Mouse (Mus musculus) liver, embryonic 15.5 days (tissue): ENCODE results near the gene Gpank1. TPM values are rescaled to one million over a fixed set of nuclear protein-coding genes. Genes with fewer than 3 reads are reported as not detected.

ENCODE experiments used
- ATAC-seq: fragments of 200-750 bp; cut with Nextera tagmentation; 2 replicates; pipeline ENCODE4 v1.8.0; 2017; ENCODE audit warnings: moderate number of reproducible peaks, mild to moderate bottlenecking, moderate library complexity; ENCODE audit not compliant: insufficient read depth
- H3K27ac ChIP-seq: fragments of 300-500 bp; sonication (generic); replicated peaks from 2 replicates; pipeline ENCODE4 v1.5.1; 2015; ENCODE audit warnings: mild to moderate bottlenecking, inconsistent platforms
- H3K27me3 ChIP-seq: fragments of 300-500 bp; sonication (generic); 2 replicates; pipeline ENCODE4 v1.6.1; 2015; ENCODE audit warnings: mild to moderate bottlenecking, inconsistent platforms
- H3K36me3 ChIP-seq: fragments of 300-500 bp; sonication (generic); replicated peaks from 2 replicates; pipeline ENCODE4 v1.6.1; 2015; ENCODE audit warnings: moderate library complexity, mild to moderate bottlenecking, inconsistent platforms
- H3K4me1 ChIP-seq: fragments of 300-500 bp; sonication (generic); replicated peaks from 2 replicates; pipeline ENCODE4 v1.6.1; 2015; ENCODE audit warnings: inconsistent platforms
- H3K4me2 ChIP-seq: fragments of 300-500 bp; sonication (generic); 2 replicates; pipeline ENCODE4 v1.6.1; 2015; ENCODE audit warnings: moderate library complexity, mild to moderate bottlenecking, inconsistent platforms
- H3K4me3 ChIP-seq: fragments of 300-500 bp; sonication (generic); replicated peaks from 2 replicates; pipeline ENCODE4 v1.5.1; 2015; ENCODE audit warnings: mild to moderate bottlenecking, inconsistent platforms
- H3K9ac ChIP-seq: fragments of 300-500 bp; sonication (generic); 2 replicates; pipeline ENCODE4 v1.6.1; 2015; ENCODE audit warnings: moderate library complexity, mild to moderate bottlenecking, inconsistent platforms
- H3K9me3 ChIP-seq: fragments of 300-500 bp; sonication (generic); replicated peaks from 2 replicates; pipeline ENCODE4 v1.6.1; 2016; ENCODE audit warnings: inconsistent platforms
- WGBS: fragments of 180-500 bp; shearing (Covaris S2); methylation state at CpG from one replicate; pipeline ENCODE4 v1.1.7; 2015; ENCODE audit warnings: mixed read lengths; ENCODE audit not compliant: insufficient replicate concordance; 5-methylcytosine and 5-hydroxymethylcytosine counted together
- polyA plus RNA-seq: library from polyadenylated mRNA; unstranded; fragments of >200 nt; fragmentation: Nextera tagmentation; extraction: Ambion mirVana; gene quantifications from 2 replicates; pipeline ENCODE4 v1.2.1, GENCODE M21; 2015

The Gpank1 gene
- polyA plus RNA-seq, 1 experiment from 2014 or later: 12.8 TPM

DNA sequence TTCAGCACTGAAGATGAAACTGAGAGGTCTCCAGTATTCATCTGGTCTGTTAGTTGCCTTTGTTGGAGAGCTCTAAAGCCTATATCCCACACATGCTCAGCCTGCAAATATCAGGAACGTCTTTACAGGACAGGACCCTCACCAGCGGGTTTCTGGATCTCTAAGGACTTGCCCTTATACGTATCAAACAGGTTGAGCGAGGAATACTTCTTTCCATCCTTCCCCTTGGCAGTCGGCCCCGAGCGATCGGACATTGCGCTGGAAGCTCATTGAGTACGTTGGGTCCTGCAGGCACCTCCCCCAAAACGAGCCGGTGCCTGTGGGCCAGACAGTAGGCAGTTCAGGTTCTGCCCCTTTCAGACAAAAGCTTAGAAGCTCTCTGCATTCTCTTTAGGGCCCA, 41.5 kb downstream of the Gpank1 start:
- H3K4me2 ChIP-seq: peak overlapping the region; percentile 79
- no peak for ATAC-seq
- peak overlapping the region; percentile 100 for H3K4me3 ChIP-seq
- 55% methylated on average over 12 of the region's 12 CpGs for WGBS
- no peaks in the 10 kb centered on the region for H3K27me3 ChIP-seq
- H3K9ac ChIP-seq: peak overlapping the region; percentile 100
- peaks cover 52% of the 10 kb centered on the region for H3K36me3 ChIP-seq
- no peaks in the 10 kb centered on the region for H3K9me3 ChIP-seq
- H3K27ac ChIP-seq: peak overlapping the region; percentile 35; the same call in 1 of the 2 replicates
- peaks cover 38% of the 10 kb centered on the region for H3K4me1 ChIP-seq

DNA sequence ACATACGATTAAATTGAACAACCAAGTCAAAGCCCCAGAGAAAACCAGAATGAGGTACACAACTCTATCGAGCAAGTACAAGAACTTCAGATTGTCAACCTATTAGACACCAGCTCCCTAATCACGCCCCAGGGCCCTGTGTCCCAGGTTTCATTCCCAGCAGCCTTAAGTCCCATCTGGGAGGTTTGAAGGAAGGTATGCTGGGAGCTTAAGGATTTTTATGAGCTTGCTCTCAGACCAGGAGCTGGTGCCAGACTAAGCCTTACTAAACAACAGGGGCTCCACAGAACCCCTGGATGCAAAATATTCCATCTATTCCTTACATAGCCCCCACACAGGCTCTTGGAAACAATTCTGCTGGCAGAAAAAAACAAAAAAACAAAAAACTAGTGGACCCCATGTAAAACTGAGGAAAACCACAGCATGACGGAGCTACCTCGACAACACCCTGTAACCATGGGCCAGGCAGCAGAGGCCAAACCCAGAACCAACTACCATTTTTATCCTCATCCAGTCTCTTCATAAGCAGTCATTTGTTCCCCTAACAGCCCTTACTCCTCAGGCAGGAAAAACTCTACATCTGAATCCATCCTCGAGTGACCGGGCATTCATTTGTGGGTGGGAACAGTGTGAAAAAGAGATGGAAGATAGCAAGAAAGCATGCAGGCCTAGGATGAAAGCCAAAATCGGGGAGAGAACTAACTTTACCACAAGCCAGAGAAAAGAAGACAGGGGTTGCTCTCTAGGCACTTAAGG, 42.2 kb downstream of the Gpank1 start:
- Histone ChIP-seq H3K4me2 (peak overlapping the region; percentile 79), H3K27me3 (no peaks in the 10 kb centered on the region), H3K4me3 (peak overlapping the region; percentile 100), H3K9ac (peak overlapping the region; percentile 100), H3K36me3 (peaks cover 44% of the 10 kb centered on the region), H3K4me1 (peaks cover 38% of the 10 kb centered on the region), H3K9me3 (no peaks in the 10 kb centered on the region), H3K27ac (peak overlapping the region; percentile 95)
- 11% methylated on average over 8 of the region's 8 CpGs for WGBS
- ATAC-seq: no peak

DNA sequence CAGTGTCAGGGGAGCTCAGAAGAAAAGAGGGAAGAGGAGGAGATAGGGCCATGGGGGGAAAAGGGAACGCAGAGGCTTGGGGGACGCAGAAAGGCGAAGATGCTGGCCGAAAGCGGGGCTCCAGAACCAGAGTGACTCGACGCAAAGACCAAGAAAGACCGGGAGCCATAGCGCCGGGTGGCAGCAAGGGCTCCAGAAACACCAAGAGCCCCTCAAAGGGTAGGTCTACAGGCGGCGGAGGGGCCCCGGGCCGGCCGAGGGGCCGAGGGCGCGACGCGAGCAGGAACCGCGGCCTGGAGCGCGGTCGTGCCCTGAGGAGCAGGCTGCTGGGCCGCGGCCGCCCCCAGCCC, 42.9 kb downstream of the Gpank1 start:
- no peaks in the 10 kb centered on the region for H3K27me3 ChIP-seq
- peak overlapping the region; percentile 95 for H3K27ac ChIP-seq
- ATAC-seq: no peak
- H3K4me3 ChIP-seq: peak overlapping the region; percentile 100
- H3K9me3 ChIP-seq: no peaks in the 10 kb centered on the region
- under 1% methylated on average over 28 of the region's 28 CpGs for whole genome bisulfite sequencing
- peak overlapping the region; percentile 79 for H3K4me2 ChIP-seq
- H3K4me1 ChIP-seq: peaks cover 38% of the 10 kb centered on the region
- H3K36me3 ChIP-seq: peaks cover 37% of the 10 kb centered on the region
- peak overlapping the region; percentile 100 for H3K9ac ChIP-seq

DNA sequence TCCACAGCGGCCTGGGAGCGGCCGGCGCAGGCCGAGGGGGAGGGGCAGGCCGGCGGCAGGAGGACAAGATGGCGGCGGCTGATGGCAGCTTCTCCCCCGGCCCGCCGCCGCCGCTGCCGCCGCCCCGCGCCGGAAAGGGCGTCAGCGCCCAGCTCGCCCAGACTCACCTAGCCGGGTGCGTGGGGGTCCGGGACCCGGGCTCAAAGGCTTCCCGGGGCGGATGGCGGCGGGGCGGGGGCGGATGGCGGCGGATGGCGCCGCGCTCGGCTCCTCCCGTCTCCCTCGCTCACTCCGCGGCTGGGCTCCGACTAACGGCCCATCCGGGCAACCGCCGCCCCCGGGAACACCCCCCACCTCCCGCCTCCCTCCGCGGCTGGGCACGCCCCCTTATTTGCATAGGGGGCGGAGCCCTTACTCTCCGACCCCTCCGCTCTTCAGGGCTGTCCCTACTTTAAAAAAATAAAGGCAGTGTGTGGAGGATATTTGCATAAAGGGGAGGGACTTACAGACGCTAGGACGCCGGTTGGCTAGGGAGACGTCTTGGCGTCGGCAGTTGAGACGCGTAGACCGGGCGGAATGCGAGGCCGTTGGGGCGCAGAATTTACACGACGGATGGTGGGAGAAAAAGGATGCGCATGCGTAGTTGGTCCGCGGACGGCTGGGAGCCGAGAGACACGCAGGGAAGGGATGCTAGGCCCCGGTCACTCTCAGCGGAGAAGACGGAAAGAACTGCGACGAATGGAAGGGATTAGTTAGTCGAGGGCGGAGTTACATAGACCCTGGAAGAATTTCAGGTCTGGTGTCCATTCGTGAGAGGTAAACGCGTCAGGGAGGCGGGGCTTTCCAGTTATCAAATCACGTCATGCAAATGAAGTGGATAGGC, 43.6 kb downstream of the Gpank1 start, which contains the start of gene Prrc2a:
Prrc2a (minus strand) TSS at position 330 of the 883 bp plus-strand sequence.
- peaks cover 31% of the 10 kb centered on the region for H3K36me3 ChIP-seq
- peak within 1 kb of the TSS; percentile 95 for H3K27ac ChIP-seq
- under 1% methylated on average over 59 of the region's 89 CpGs for whole genome bisulfite sequencing
- H3K9ac ChIP-seq: peak within 1 kb of the TSS; percentile 100
- H3K4me2 ChIP-seq: peak within 1 kb of the TSS; percentile 79
- no peaks in the 10 kb centered on the region for H3K9me3 ChIP-seq
- peaks cover 38% of the 10 kb centered on the region for H3K4me1 ChIP-seq
- peak; percentile 96 for ATAC-seq
- peak within 1 kb of the TSS; percentile 100 for H3K4me3 ChIP-seq
- H3K27me3 ChIP-seq: no peaks in the 10 kb centered on the region

DNA sequence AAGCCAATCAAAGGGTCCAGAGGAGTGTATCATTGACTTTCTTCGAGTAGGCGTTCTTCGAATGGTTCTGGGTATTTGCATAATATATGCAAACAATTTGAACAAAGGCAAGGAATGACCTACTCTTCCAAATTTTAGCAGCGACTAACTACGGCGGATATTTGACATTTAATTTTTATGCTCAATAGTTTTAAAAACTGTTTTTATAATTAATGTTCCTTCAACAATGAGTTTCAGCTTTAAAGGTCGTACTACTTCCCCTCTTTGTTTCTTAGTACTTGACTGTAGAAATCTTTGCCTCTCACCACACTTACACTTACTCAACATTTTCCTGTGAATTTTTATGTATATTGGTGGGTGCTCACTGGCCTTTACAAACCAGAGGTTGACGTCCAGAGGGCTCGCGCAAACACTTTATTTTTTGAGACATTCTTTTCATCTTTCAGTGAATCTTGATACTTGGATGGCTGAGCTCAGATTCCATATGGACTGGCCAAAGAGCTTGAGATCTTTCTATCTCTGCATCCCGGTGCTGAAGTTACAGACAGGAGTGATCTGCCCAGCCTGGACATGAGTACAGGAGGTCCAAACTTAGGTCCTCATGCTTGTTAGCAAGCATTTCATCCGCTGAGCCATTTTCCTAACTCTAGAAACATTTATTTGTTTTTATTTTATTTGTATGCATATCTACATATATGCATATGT, 44.3 kb downstream of the Gpank1 start:
- Histone ChIP-seq H3K9ac (peak overlapping the region; percentile 9; the same call in 1 of the 2 replicates), H3K4me1 (peaks cover 38% of the 10 kb centered on the region), H3K4me2 (peak overlapping the region; percentile 79), H3K9me3 (no peaks in the 10 kb centered on the region), H3K27ac (peak overlapping the region; percentile 95), H3K36me3 (peaks cover 23% of the 10 kb centered on the region), H3K4me3 (peak overlapping the region; percentile 100), H3K27me3 (no peaks in the 10 kb centered on the region)
- ATAC-seq: peak; percentile 80
- WGBS: 27% methylated on average over 12 of the region's 12 CpGs

DNA sequence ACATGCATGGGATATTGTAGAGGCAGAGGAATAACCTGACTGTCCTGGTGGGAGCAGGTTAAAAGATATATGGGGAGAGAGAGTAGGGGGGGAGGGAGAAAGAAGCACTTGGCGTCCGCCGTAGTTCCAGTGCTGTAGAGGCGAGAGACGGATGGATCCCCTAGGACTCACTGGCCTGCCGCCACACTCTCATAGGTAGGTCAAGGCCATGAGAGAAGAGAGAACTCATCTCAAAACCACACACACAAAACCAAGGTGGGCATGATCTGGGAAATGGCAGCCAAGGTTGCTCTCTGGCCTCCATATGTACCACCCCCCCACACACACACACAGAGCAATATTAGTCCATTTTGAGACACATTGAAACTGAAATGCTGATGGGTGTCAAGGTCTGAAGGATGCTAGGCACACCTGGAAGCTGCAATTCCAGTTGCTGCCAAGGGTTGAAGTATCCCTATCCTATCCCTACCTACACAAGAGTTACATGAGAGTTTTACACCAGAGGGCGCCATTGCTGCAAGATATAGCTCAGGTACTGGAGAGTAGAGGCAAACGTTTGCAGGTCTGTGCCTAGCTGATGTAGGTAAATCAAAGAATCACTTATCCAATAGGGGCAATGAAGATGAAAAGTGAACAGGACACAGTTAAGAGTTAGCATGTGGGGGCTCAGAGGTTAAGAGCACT, 45.2 kb downstream of the Gpank1 start:
- peaks cover 14% of the 10 kb centered on the region for H3K36me3 ChIP-seq
- no peak overlapping the region for H3K9ac ChIP-seq
- H3K4me3 ChIP-seq: no peak overlapping the region
- no peaks in the 10 kb centered on the region for H3K9me3 ChIP-seq
- WGBS: 65% methylated on average over 8 of the region's 8 CpGs
- no peak overlapping the region for H3K27ac ChIP-seq
- peaks cover 36% of the 10 kb centered on the region for H3K4me1 ChIP-seq
- no peak for ATAC-seq
- H3K27me3 ChIP-seq: no peaks in the 10 kb centered on the region
- peak overlapping the region; percentile 79 for H3K4me2 ChIP-seq

DNA sequence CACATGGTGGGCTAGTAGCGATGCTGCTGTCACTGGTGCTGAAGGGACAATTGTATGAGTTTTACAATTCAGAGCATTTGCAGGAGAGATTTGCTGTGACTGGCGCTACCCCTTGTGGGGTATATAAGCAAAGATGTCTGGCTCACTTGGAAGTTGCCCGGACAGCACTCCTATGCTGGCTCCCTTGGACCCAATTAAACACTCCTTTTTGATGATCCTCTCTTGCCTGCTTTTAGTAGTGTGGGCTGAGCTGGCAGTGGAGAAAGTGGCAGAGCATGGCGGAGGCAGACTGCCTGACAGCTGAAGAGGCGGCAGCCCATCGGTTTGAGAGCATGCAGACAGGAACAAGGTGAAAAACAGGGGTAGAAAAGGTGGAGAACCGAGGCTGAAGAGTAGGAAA, 46.5 kb downstream of the Gpank1 start:
- H3K4me2 ChIP-seq: no peak overlapping the region
- peaks cover 1% of the 10 kb centered on the region; the same call in 1 of the 2 replicates for H3K36me3 ChIP-seq
- H3K27ac ChIP-seq: no peak overlapping the region
- ATAC-seq: no peak
- 68% methylated on average over 7 of the region's 7 CpGs for WGBS
- no peaks in the 10 kb centered on the region for H3K9me3 ChIP-seq
- H3K9ac ChIP-seq: no peak overlapping the region
- no peaks in the 10 kb centered on the region for H3K27me3 ChIP-seq
- H3K4me3 ChIP-seq: no peak overlapping the region
- peaks cover 23% of the 10 kb centered on the region for H3K4me1 ChIP-seq

DNA sequence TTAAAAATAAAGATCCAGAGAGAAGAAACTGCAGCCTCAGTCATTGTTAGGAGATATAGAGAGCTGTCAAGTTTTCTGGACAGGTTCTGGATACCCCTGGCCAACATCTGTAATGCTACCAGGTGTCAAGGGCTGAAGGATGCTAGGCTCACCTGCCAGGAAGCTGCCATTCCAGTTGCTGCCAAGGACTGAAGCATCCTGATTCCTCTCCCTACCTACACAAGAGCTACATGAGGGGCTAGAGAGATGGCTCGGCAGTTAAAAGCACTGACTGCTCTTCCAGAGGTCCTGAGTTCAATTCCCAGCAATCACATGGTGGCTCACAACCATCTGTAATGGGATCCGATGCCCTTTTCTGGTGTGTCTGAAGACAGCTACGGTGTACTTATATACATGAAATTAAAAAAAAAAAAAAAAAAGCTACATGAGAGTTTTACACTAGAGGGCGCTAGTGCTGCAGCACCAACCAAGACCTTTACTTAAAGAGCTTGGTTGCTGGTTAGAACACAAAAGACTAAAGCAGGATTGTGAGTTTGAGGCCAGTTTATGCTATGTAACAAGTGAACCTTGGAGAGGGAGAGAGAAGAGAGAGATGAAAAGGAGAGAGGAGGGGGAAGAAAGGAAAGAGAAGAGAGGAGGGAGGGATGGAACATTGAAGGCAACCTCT, 47.4 kb downstream of the Gpank1 start:
- WGBS: 15% methylated on average over 4 of the region's 4 CpGs
- H3K27me3 ChIP-seq: no peaks in the 10 kb centered on the region
- H3K36me3 ChIP-seq: no peaks in the 10 kb centered on the region
- H3K9me3 ChIP-seq: no peaks in the 10 kb centered on the region
- no peak for ATAC-seq
- peaks cover 15% of the 10 kb centered on the region for H3K4me1 ChIP-seq
- no peak overlapping the region for H3K27ac ChIP-seq
- no peak overlapping the region for H3K9ac ChIP-seq
- no peak overlapping the region for H3K4me2 ChIP-seq
- H3K4me3 ChIP-seq: no peak overlapping the region

DNA sequence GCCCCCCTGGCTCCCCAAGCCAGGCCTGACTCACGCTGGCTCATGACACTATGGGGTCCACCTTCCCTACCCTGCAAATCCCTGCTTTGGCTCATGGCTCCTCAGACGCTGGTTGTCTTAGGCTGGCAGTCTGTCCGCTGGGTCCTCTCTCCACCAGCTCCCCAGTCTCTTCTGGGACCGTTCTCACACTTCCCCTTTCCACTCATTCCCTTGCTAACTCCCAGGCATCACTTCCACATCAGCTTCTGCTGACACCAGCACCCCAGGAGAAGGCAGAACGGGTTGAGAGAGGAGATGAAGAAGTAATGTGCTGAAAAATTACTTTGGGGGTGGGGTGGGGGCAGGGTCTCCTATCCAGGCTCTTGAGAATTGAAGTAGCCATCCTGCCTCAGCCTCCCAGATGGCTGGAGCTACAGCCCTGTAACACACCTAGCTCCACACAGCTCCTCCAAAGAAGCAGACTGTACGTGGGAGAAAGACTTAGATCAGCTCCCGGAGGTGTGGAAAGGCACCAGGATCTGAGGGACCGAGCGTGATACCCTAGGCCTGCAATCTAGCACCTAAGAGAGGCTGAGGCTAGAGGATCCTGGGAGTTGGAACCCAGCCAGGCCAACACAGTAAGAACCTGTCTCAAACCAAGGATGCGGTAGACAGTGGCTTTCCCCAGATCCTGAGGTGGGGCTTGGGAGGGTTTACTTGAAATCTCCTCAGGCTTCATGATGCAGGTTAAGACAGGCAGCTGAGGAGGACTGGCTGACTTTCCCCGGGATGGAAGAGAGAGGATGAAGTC, 51.4 kb downstream of the Gpank1 start:
- H3K27ac ChIP-seq: no peak overlapping the region
- no peaks in the 10 kb centered on the region for H3K9me3 ChIP-seq
- H3K27me3 ChIP-seq: no peaks in the 10 kb centered on the region
- 56% methylated on average over 11 of the region's 11 CpGs for WGBS
- H3K4me2 ChIP-seq: no peak overlapping the region
- ATAC-seq: no peak
- H3K9ac ChIP-seq: no peak overlapping the region
- H3K4me3 ChIP-seq: 0 out of 2 replicates have a peak overlapping the region, but pooled peaks have one; percentile 7
- no peaks in the 10 kb centered on the region; the same call in 1 of the 2 replicates for H3K4me1 ChIP-seq
- no peaks in the 10 kb centered on the region for H3K36me3 ChIP-seq
